Mouse (Mus musculus): ENCODE data around the gene Syne1. TPM values are rescaled to one million over a fixed set of nuclear protein-coding genes. Genes with fewer than 3 reads are reported as not detected.
A peak's percentile ranks its signal among the peaks of the same experiment; 100 is the strongest.

Gene Syne1
- polyA plus RNA-seq, 1 experiment from 2014 or later = 13.3 TPM

DNA sequence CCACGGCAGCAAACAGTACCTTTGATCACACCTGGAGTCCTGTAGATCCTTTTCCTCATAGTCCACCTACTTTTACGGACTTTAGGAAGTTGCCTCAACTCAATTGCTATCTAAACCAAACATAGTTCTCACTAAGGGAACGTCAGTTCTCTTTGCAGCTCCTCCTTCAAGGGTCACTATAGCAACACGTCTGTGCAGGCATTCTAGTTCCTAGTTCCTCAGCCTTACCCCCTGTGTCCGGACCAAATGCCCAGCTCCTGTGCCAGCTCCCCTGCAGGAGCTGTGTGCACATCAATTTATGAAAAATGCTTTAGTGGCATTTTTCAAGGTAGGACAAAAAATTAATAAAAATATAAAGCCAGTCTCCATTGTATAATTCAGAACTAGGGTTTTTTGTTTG is 63.2 kb downstream of the Syne1 start:
- Histone ChIP-seq H3K4me3 (ENCODE audit: low read depth, low read length) (no peak overlapping the region), H3K9me3 (ENCODE audit: control insufficient read depth, low read length) (no peaks in the 10 kb centered on the region), H3K27ac (ENCODE audit: low read depth) (no peak overlapping the region), H3K27me3 (replicated peaks; ENCODE audit: control insufficient read depth, insufficient read depth, low read length) (no peaks in the 10 kb centered on the region), H3K4me1 (replicated peaks; ENCODE audit: control insufficient read depth, insufficient read depth, low read length) (no peaks in the 10 kb centered on the region), H3K9ac (ENCODE audit: low read length) (no peak overlapping the region), H3K36me3 (ENCODE audit: control insufficient read depth, insufficient read depth, low read length) (no peaks in the 10 kb centered on the region), H3K4me2 (ENCODE audit: low read length) (no peak overlapping the region)
- DNase-seq (ENCODE audit: low spot score) (no peak), ATAC-seq (replicated peaks; ENCODE audit: low FRiP score, low TSS enrichment, low read depth) (no peak)
- WGBS = 43% methylated on average over 5 of the region's 5 CpGs

DNA sequence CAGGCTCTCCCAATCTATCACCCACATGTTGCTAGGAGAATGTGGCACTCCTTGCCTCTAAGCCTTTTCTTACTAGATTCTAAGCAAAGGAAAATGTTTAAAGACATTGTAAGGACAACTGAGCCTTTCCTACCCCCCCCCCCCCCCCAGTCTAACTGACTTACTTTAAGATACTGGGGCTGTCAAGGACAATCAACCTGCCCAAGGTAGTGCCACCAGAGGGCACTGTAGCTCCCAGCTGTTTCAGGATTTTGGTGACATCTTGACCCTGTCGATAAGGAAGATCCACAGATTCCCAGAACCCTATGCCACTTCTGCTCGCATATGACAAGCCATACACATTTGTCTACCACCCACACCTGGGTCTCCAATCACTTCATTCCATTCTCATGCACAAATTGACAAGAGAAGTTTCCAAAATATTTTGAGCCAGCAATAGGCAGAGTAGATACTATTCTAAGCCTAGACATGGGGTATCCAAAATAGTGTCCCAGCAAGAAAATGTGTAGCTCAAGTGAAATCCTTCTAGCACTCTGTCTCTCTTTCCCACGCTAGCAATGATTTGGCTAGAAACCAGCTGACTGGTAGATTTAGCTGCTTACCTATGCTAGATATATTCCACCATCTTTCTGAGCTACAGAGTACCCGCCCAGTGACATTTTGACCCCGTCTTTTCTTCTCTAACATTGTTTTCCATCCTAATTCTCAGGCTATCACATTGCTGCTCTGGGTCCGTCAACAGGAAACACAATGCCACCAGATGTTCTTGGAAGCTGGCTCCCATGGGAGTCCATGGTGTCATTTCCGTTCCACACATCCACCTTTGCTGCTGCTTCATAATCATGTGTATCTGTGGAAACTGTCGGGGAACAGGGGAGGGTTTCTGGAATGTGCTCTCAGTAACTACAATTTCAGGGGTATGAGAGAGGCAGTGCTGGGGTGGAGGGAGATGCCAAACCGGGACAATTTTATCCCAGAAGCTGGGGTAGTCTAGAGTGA is 70.4 kb downstream of the Syne1 start:
- ATAC-seq (replicated peaks; ENCODE audit: low FRiP score, low TSS enrichment, low read depth) (no peak), DNase-seq (ENCODE audit: low spot score) (no peak)
- 78% methylated on average over 9 of the region's 9 CpGs for WGBS
- Histone ChIP-seq H3K4me1 (replicated peaks; ENCODE audit: control insufficient read depth, insufficient read depth, low read length) (no peaks in the 10 kb centered on the region), H3K4me3 (ENCODE audit: low read depth, low read length) (no peak overlapping the region), H3K27me3 (replicated peaks; ENCODE audit: control insufficient read depth, insufficient read depth, low read length) (no peaks in the 10 kb centered on the region), H3K27ac (ENCODE audit: low read depth) (no peak overlapping the region), H3K9ac (ENCODE audit: low read length) (no peak overlapping the region), H3K9me3 (ENCODE audit: control insufficient read depth, low read length) (no peaks in the 10 kb centered on the region), H3K4me2 (ENCODE audit: low read length) (no peak overlapping the region), H3K36me3 (ENCODE audit: control insufficient read depth, insufficient read depth, low read length) (no peaks in the 10 kb centered on the region)

DNA sequence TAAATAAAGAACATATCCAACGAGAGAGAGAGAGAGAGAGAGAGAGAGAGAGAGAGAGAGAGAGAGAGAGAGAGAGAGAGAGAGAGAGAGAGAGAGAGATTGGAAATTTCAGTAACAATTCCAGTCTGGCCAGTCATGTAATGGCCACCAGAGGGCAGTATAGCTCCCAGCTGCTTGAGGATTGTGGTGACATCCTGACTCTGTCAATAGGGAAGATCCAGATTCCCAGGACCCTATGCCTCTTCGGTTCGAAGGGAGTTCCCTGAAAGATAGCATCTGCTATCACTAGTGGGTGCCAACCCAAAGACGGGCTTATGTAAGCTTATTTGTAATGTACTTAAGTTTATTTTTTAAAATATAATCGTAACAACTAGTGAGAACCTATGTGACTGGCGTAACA is 71.2 kb downstream of the Syne1 start:
- Histone ChIP-seq H3K4me1 (replicated peaks; ENCODE audit: control insufficient read depth, insufficient read depth, low read length) (no peaks in the 10 kb centered on the region), H3K4me2 (ENCODE audit: low read length) (no peak overlapping the region), H3K9ac (ENCODE audit: low read length) (no peak overlapping the region), H3K27me3 (replicated peaks; ENCODE audit: control insufficient read depth, insufficient read depth, low read length) (no peaks in the 10 kb centered on the region), H3K4me3 (ENCODE audit: low read depth, low read length) (no peak overlapping the region), H3K36me3 (ENCODE audit: control insufficient read depth, insufficient read depth, low read length) (no peaks in the 10 kb centered on the region), H3K9me3 (ENCODE audit: control insufficient read depth, low read length) (no peaks in the 10 kb centered on the region), H3K27ac (ENCODE audit: low read depth) (no peak overlapping the region)
- ATAC-seq (replicated peaks; ENCODE audit: low FRiP score, low TSS enrichment, low read depth) (no peak), DNase-seq (ENCODE audit: low spot score) (peak; percentile 63)
- WGBS = 44% methylated on average over 6 of the region's 6 CpGs

DNA sequence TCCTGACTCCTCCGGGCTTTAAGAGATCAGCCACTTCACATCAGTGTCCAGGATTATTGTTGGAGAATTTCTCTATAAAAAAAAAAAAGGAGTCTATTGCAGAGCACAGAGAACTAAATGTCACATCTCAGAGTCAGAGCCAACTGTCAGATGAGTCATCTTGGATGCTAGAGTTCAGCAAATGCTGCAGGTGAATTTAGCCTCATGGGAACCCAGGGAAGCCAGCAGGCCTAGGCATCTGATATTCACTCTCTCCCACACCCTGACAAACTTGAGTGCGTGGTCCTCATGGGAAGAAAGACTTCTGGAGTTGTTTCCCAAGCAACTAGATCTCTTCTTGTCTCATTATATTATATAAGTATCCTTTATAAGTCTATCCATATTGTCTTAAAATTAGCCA is 82.6 kb downstream of the Syne1 start:
- Histone ChIP-seq H3K9ac (ENCODE audit: low read length) (no peak overlapping the region), H3K9me3 (ENCODE audit: control insufficient read depth, low read length) (no peaks in the 10 kb centered on the region), H3K27me3 (replicated peaks; ENCODE audit: control insufficient read depth, insufficient read depth, low read length) (no peaks in the 10 kb centered on the region), H3K4me3 (ENCODE audit: low read depth, low read length) (no peak overlapping the region), H3K4me1 (replicated peaks; ENCODE audit: control insufficient read depth, insufficient read depth, low read length) (no peaks in the 10 kb centered on the region), H3K36me3 (ENCODE audit: control insufficient read depth, insufficient read depth, low read length) (no peaks in the 10 kb centered on the region), H3K4me2 (ENCODE audit: low read length) (no peak overlapping the region), H3K27ac (ENCODE audit: low read depth) (no peak overlapping the region)
- no peak for ATAC-seq (replicated peaks; ENCODE audit: low FRiP score, low TSS enrichment, low read depth)
- 89% methylated on average over 2 of the region's 2 CpGs for WGBS
- no peak for DNase-seq (ENCODE audit: low spot score)

DNA sequence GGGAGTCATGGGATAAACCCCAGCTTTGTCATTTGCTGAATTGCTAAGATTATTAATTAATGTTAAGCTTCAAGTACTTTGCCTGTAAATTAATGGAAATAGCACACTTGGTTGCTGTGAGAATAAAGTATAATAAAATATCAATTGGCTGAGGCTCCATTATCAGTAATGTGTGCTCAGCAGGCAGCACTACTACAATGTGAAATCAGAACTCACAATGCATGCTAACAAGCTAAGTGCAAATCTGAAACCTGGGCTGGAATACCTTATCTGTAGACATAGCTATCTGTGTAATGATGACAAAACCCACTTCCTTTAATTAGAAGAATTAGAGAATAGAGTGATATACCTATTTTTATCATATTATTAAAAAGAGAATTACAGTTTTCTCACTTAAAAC is 97.5 kb downstream of the Syne1 start:
- Histone ChIP-seq H3K36me3 (ENCODE audit: control insufficient read depth, insufficient read depth, low read length) (no peaks in the 10 kb centered on the region), H3K4me3 (ENCODE audit: low read depth, low read length) (no peak overlapping the region), H3K4me1 (replicated peaks; ENCODE audit: control insufficient read depth, insufficient read depth, low read length) (no peaks in the 10 kb centered on the region), H3K27ac (ENCODE audit: low read depth) (no peak overlapping the region), H3K4me2 (ENCODE audit: low read length) (no peak overlapping the region), H3K9me3 (ENCODE audit: control insufficient read depth, low read length) (no peaks in the 10 kb centered on the region), H3K27me3 (replicated peaks; ENCODE audit: control insufficient read depth, insufficient read depth, low read length) (no peaks in the 10 kb centered on the region), H3K9ac (ENCODE audit: low read length) (no peak overlapping the region)
- ATAC-seq (replicated peaks; ENCODE audit: low FRiP score, low TSS enrichment, low read depth) = no peak
- no peak for DNase-seq (ENCODE audit: low spot score)

DNA sequence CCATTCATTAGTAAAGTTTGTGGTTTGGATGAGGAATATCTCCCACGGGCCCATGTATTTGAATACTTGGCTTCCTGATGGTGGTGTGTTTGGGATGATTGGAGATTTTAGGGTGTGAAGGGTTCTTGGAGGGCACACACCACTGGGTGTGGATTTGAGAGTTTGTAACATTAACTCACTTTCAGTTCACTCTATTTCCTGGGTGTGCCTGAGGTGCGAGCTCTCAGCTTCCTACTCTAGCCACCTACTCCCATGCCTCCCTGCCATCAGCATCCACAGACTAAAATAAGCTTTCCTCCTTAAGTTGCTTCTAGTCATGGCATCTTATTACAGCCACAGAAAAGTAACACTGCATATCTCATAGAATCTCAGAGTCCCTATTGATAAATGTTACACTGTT is 101.3 kb downstream of the Syne1 start:
- DNase-seq (ENCODE audit: low spot score) (no peak), ATAC-seq (replicated peaks; ENCODE audit: low FRiP score, low TSS enrichment, low read depth) (no peak)
- no peaks in the 10 kb centered on the region for H3K9me3 ChIP-seq (ENCODE audit: control insufficient read depth, low read length)
- H3K27ac ChIP-seq (ENCODE audit: low read depth) = no peak overlapping the region
- H3K4me2 ChIP-seq (ENCODE audit: low read length) = no peak overlapping the region
- no peak overlapping the region for H3K4me3 ChIP-seq (ENCODE audit: low read depth, low read length)
- H3K4me1 ChIP-seq (replicated peaks; ENCODE audit: control insufficient read depth, insufficient read depth, low read length) = no peaks in the 10 kb centered on the region
- no peaks in the 10 kb centered on the region for H3K27me3 ChIP-seq (replicated peaks; ENCODE audit: control insufficient read depth, insufficient read depth, low read length)
- no peak overlapping the region for H3K9ac ChIP-seq (ENCODE audit: low read length)
- H3K36me3 ChIP-seq (ENCODE audit: control insufficient read depth, insufficient read depth, low read length) = no peaks in the 10 kb centered on the region
- WGBS = 92% methylated on average over 2 of the region's 2 CpGs

DNA sequence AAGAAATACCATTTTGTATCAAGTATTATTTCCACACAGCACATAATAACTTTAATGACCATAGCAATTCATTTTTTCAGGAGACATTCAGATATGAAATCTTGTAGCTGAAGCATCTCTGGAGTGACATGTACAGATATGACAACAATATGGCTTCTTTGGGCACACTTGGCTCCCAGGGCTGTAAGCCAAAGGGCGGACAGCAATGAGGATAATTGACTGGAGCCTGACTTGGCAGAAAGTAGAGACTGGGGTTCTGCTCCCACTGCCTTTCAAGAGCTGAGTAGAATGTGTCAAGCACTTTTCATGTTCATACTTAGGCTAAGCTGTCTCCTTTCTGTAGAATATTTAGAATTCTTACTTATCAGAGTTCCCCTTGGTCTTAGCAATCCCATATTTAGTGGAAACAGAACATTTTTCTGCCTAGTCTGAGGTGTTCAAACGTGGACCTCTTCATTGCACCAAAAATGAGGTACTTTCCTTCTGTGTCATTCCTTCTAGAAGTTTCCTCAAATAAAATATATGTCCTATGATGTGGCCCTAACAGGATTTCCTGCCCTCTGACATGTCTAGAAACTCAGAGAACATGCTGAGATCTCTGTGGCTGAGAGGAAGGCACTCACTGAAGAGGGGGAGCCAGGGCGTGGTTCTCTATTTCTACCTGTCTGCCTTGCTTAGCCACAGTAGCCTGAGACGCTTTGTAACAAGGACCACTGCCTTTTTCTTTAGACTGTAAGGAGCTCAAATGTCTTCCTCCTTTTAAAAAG is 103.1 kb downstream of the Syne1 start:
- Histone ChIP-seq H3K27ac (ENCODE audit: low read depth) (no peak overlapping the region), H3K36me3 (ENCODE audit: control insufficient read depth, insufficient read depth, low read length) (no peaks in the 10 kb centered on the region), H3K9ac (ENCODE audit: low read length) (no peak overlapping the region), H3K9me3 (ENCODE audit: control insufficient read depth, low read length) (no peaks in the 10 kb centered on the region), H3K4me3 (ENCODE audit: low read depth, low read length) (no peak overlapping the region), H3K27me3 (replicated peaks; ENCODE audit: control insufficient read depth, insufficient read depth, low read length) (no peaks in the 10 kb centered on the region), H3K4me2 (ENCODE audit: low read length) (no peak overlapping the region), H3K4me1 (replicated peaks; ENCODE audit: control insufficient read depth, insufficient read depth, low read length) (no peaks in the 10 kb centered on the region)
- DNase-seq (ENCODE audit: low spot score) (no peak), ATAC-seq (replicated peaks; ENCODE audit: low FRiP score, low TSS enrichment, low read depth) (no peak)
- 69% methylated on average over 4 of the region's 4 CpGs for WGBS

DNA sequence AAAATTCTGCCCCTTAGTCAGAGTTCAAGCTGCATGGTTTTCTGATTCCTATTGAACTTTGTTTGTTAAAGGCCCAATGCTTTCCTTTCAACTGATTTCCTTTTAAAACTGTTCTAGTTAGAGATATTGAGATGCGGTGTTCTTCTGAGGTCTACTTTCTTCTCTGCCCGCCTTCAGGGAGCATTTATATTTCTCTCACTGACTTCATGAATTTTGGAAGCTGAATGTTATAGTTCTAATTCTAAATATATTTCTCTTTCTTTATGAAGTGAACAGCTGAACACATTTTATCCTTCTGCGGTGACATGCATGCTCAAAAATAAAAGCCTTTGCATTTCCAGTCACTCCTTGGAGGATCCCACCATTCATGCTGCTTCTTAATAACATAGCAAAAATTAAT is 106.0 kb downstream of the Syne1 start:
- Histone ChIP-seq H3K27me3 (replicated peaks; ENCODE audit: control insufficient read depth, insufficient read depth, low read length) (no peaks in the 10 kb centered on the region), H3K27ac (ENCODE audit: low read depth) (no peak overlapping the region), H3K9ac (ENCODE audit: low read length) (no peak overlapping the region), H3K4me2 (ENCODE audit: low read length) (no peak overlapping the region), H3K4me1 (replicated peaks; ENCODE audit: control insufficient read depth, insufficient read depth, low read length) (no peaks in the 10 kb centered on the region), H3K9me3 (ENCODE audit: control insufficient read depth, low read length) (no peaks in the 10 kb centered on the region), H3K36me3 (ENCODE audit: control insufficient read depth, insufficient read depth, low read length) (no peaks in the 10 kb centered on the region), H3K4me3 (ENCODE audit: low read depth, low read length) (no peak overlapping the region)
- DNase-seq (ENCODE audit: low spot score) (no peak), ATAC-seq (replicated peaks; ENCODE audit: low FRiP score, low TSS enrichment, low read depth) (no peak)
- 95% methylated on average over 3 of the region's 3 CpGs for WGBS

Measured in intestine, embryonic 14.5 days (tissue).